Mouse (Mus musculus) left cerebral cortex, postnatal 14 days (tissue): Measurements from ENCODE around the gene Srgap2. TPM values are rescaled to one million over a fixed set of nuclear protein-coding genes. Genes with fewer than 3 reads are reported as not detected.
"Not testable (repeated sequence)": the region's sequence is repeated elsewhere in the genome, so short reads cannot be mapped to it uniquely, and the experiment has no call there.

Source experiments
- DNase-seq, 2 experiments: peaks; one replicate each; pipeline ENCODE4 v3.0.0; 2021 to 2022; ENCODE audit warnings: low spot score in 2 of 2, mixed read lengths in 1 of 2
- intact Hi-C: fragments of 180-260 bp; cut with DNase I; formaldehyde crosslinking; loops from one replicate; pipeline ENCODE4 v1.15.1; 2025
- total RNA-seq, 2 experiments: library from RNA; stranded (reverse); gene quantifications; 2 replicates each; pipeline ENCODE4 v1.2.3; 2021

Gene Srgap2
- total RNA-seq, 2 experiments from 2014 or later = 101 to 106 TPM

- no peak for DNase-seq
- intact Hi-C loops = no loop called here
Measured at GRCm38 (mm10) chr1:131363887-131364286, 163.3 kb downstream of the Srgap2 start.

GRCm38 (mm10) chr1:131362089-131362488 is 165.1 kb downstream of the Srgap2 start:
- intact Hi-C loops = no loop called here
- DNase-seq = no peak

- intact Hi-C loops = no loop called here
- DNase-seq = no peak
Measured at GRCm38 (mm10) chr1:131360800-131361199, 166.4 kb downstream of the Srgap2 start.

- intact Hi-C loops = no loop called here
- no peak for DNase-seq
Measured at GRCm38 (mm10) chr1:131359609-131360008, 167.5 kb downstream of the Srgap2 start.

- intact Hi-C loops = no loop called here
- DNase-seq = no peak
Measured at GRCm38 (mm10) chr1:131357213-131357612, 169.9 kb downstream of the Srgap2 start.

GRCm38 (mm10) chr1:131351436-131351835 is 175.7 kb downstream of the Srgap2 start:
- intact Hi-C loops = no loop called here
- DNase-seq = peak; percentile 41 to 69

GRCm38 (mm10) chr1:131349993-131350510 is 177.1 kb downstream of the Srgap2 start:
- DNase-seq = no peak
- intact Hi-C loops = no loop called here

GRCm38 (mm10) chr1:131347708-131348107 is 179.4 kb downstream of the Srgap2 start:
- intact Hi-C loops = no loop called here
- no peak for DNase-seq

GRCm38 (mm10) chr1:131346916-131347555 is 180.1 kb downstream of the Srgap2 start:
- intact Hi-C loops = no loop called here
- no peak for DNase-seq

- no peak for DNase-seq
- intact Hi-C loops = no loop called here
Measured at GRCm38 (mm10) chr1:131345422-131346419, 181.4 kb downstream of the Srgap2 start.

GRCm38 (mm10) chr1:131344691-131345090 is 182.5 kb downstream of the Srgap2 start:
- intact Hi-C loops = no loop called here
- DNase-seq = no peak

- intact Hi-C loops = no loop called here
- no peak for DNase-seq
Measured at GRCm38 (mm10) chr1:131336017-131336416, 191.1 kb downstream of the Srgap2 start.

GRCm38 (mm10) chr1:131335604-131336003 is 191.5 kb downstream of the Srgap2 start:
- intact Hi-C loops = no loop called here
- no peak for DNase-seq

GRCm38 (mm10) chr1:131331180-131331579 is 196.0 kb downstream of the Srgap2 start:
- DNase-seq = peak in 1 of 2 experiments; percentile 28

GRCm38 (mm10) chr1:131329093-131329492 is 198.1 kb downstream of the Srgap2 start:
- intact Hi-C loops, DNase-seq: not testable (repeated sequence)

More at GRCm38 (mm10) chr1:131331180-131331579, 196.0 kb downstream of the Srgap2 start:
- intact Hi-C loops = no loop called here

- no peak for DNase-seq
Measured at GRCm38 (mm10) chr1:131327167-131327566, 200.0 kb downstream of the Srgap2 start.

GRCm38 (mm10) chr1:131324816-131325463 is 202.2 kb downstream of the Srgap2 start:
- DNase-seq = no peak
- intact Hi-C loops = loop anchor here (5.0 kb wide), 1 partner anchor 202 kb away; the partner anchor contains the start of genes Fam72a and Srgap2

More at GRCm38 (mm10) chr1:131327167-131327566, 200.0 kb downstream of the Srgap2 start:
- intact Hi-C loops = no loop called here

- intact Hi-C loops = loop anchor here (5.0 kb wide), 1 partner anchor 208 kb away; the partner anchor contains the start of genes Fam72a and Srgap2
- DNase-seq = no peak
Measured at GRCm38 (mm10) chr1:131319598-131320330, 207.4 kb downstream of the Srgap2 start.

GRCm38 (mm10) chr1:131318397-131318796 is 208.8 kb downstream of the Srgap2 start:
- intact Hi-C loops = no loop called here
- no peak for DNase-seq
